8 mouse cellular contexts compared by ENCODE assay signal in the genomic region with DNA sequence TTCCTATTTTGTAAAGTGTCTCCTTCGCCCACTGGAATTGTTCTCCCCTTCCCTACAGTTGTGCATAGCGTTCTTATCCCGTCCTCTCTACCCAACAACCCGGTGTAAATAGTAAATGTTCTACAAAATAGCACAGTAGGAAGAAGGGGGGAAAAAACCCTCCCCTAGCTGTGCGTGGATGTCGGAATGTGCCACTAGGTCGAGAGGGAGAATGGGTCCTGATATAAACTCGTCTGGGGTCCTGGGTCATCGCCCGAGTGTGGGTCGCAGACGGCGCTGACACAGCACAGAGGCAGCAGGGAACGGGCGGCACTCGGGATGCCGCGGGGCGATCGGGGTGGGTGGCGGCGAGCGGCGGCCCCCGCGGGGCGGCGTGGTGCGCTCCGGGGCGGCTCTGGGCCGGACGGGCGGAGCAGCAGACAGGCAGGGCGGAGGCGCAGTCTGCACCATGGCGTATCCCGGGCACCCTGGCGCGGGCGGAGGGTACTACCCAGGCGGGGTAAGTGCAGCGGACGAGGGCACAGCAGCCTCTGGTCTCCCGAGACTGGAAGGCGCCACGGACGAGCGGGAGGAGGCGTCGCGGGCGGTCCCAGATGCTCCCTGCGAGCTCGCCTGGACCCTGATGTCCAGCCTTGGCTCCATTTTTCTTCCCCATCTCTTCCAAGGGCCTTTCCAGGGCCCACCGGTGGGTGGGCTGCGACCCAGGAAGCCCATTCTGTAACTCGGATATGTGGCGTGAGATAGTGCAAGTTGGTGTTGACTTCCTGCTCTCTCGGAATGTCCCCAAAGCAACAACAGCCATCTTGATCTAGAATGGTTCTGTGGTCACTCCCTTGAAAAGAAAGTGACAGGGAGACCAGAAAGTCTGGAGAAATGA. TPM values are rescaled to one million over a fixed set of nuclear protein-coding genes. Genes with fewer than 3 reads are reported as not detected.
DNase-seq lines count a peak whose midpoint lies in the region; ATAC-seq lines count a peak whose summit lies in the region.

No protein-coding gene starts in this region.

- no peaks in the 10 kb centered on the region for H3K27me3 ChIP-seq in hindbrain, embryonic 11.5 days (ENCODE audit: control insufficient read depth, insufficient read depth, low read length)

- WGBS in hindbrain, embryonic 11.5 days: 1% methylated on average over 59 of the region's 60 CpGs

- peak; percentile 91 for DNase-seq in Muller cell, postnatal 12 days (ENCODE audit: inconsistent ontology term)
- DNase-seq in cerebellum, adult 9-10 months: peak; percentile 82
- peak; percentile 46 to 81 for DNase-seq in frontal cortex, adult 2 months (ENCODE audit: extremely low spot score in 1 of 2, low spot score in 1 of 2)
- DNase-seq in hindbrain, embryonic 11.5 days (ENCODE audit: low spot score): peak; percentile 76
- DNase-seq in layer of hippocampus, postnatal 25 days (ENCODE audit: extremely low spot score in 1 of 2, low spot score in 1 of 2): peak; percentile 71 to 81
- DNase-seq in lung, postnatal 25 days (ENCODE audit: low spot score): peak; percentile 88
- DNase-seq in retina, embryonic 14.5 days (ENCODE audit: low spot score): peak; percentile 77
- peak; percentile 87 to 88 for DNase-seq in thymus, postnatal 36 days

- no peaks in the 10 kb centered on the region for H3K9me3 ChIP-seq in hindbrain, embryonic 11.5 days (ENCODE audit: control insufficient read depth, low read length)

- ATAC-seq in hindbrain, embryonic 11.5 days (ENCODE audit: low FRiP score): peak; percentile 97

- peak overlapping the region; percentile 74 for H3K4me3 ChIP-seq in hindbrain, embryonic 11.5 days (ENCODE audit: low read depth, low read length)

- peak overlapping the region; percentile 67 for H3K4me2 ChIP-seq in hindbrain, embryonic 11.5 days (replicated peaks; ENCODE audit: low read depth, low read length)

- H3K4me1 ChIP-seq in hindbrain, embryonic 11.5 days (replicated peaks; ENCODE audit: control insufficient read depth, insufficient read depth, low read length): no peaks in the 10 kb centered on the region

- no peaks in the 10 kb centered on the region for H3K36me3 ChIP-seq in hindbrain, embryonic 11.5 days (ENCODE audit: control insufficient read depth, insufficient read depth, low read length)

- peak overlapping the region; percentile 36; the same call in 1 of the 2 replicates for H3K27ac ChIP-seq in hindbrain, embryonic 11.5 days (ENCODE audit: low read depth, low read length)

- peak overlapping the region; percentile 85 for H3K9ac ChIP-seq in hindbrain, embryonic 11.5 days (ENCODE audit: low read depth, low read length)

RNA-seq across cellular contexts. Expression of gene Sri, which starts 10.5 kb away (rescaled TPM):
- 112 and 113 TPM in 2 replicates for polyA plus RNA-seq in frontal cortex, adult 2 months (2012; rRNA removed)
- 183 and 187 TPM in 2 replicates for polyA plus RNA-seq in hindbrain, embryonic 11.5 days (2014; fragmentation: Nextera tagmentation; extraction: Ambion mirVana)
- 100 to 1,000 TPM; 107 to 111 TPM for total RNA-seq in layer of hippocampus, postnatal 25 days (2021)

Comparison
In these comparisons a context has a peak if more than half of its experiments do, and no peak if none do; other contexts are left out.
1. Peak in every context shown above with its lines: DNase-seq, ATAC-seq, H3K4me3 ChIP-seq and H3K27ac ChIP-seq.